Mouse (Mus musculus): ENCODE data around the gene Tmem123.

Gene Tmem123

DNA sequence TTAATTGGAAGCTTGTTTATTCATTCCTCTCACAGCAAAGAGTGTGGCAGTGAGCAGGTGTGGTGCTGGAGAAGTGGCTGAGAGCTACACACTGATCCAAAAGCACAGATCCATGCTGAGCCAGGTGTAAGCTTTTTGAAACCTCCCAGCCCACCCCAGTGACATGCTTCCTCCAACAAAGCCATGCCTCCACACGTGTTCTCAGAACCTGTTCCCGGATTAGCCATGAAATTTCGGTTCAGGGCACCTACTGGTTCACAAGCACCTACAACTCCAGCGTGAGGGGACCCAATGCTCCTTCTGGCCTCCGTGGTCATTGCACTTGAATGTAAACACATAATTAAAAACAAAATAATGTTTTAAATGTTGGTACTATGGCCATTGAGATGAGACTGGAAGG, 9.8 kb downstream of the Tmem123 start:
- in situ Hi-C loops (cut with MboI, MseI): no loop called here

DNA sequence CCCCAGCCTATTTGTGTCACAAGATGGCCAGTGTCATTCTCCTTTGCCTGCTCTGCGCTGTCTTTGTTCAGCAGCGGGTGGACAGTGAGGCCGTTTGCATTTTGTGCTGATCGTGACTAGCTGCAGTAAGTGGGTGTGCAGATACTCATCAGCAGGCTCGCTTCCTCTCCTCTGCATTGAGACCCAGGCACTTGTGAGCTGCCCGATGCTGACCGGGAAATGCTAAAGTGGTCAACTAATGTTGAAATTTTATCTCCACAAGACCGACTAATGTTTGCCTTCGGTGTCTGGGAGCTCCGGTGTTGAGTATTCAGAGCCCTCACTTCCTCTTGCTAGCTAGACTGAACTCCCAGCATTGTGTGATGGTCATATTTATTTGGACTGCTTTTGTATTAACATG, 10.7 kb downstream of the Tmem123 start:
- in situ Hi-C loops (cut with MboI, MseI): no loop called here

DNA sequence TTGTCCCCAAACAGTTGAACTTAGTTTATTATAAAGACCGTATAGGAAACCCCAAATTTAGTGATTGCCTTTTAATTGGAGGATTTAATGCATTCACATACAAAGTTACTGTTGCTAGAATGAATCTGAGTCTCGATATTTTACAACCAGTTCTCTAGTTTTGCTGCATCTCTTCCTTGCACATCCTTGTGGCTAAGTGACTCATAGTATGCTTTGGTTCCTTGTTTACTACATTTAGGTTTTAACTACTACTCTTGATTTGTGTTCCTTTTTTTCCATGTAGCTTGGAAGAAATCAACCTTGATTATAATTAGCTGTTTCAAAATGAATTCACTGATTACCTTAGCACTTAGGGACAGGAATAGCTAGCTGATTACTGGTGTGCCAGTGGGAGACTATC, 11.2 kb downstream of the Tmem123 start:
- in situ Hi-C loops (cut with MboI, MseI): loop anchor here in 1 of 2 experiments (5.0 kb wide), 1 partner anchor 52 kb away; no protein-coding TSS in a partner anchor

DNA sequence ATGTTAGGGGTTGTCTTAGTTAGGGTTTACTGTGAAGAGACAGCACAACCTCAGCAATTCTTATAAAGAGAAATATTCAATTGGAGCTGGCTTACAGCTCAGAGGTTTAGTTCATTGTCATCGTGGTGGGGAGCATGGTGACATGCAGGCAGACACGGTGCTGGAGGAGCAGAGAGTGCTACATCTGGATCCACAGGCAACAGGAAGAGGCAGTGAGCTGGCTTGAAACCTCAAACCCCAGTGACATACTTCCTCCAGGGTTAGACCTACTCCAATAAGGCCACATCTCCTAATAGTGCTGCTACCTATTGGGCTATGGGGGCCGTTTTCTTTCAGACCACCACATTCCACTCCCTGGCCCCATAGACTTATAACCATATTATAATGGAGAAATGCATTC, 12.1 kb downstream of the Tmem123 start:
- in situ Hi-C loops (cut with MboI, MseI): loop anchor here in 1 of 2 experiments (5.0 kb wide), 1 partner anchor 51 kb away; no protein-coding TSS in a partner anchor

DNA sequence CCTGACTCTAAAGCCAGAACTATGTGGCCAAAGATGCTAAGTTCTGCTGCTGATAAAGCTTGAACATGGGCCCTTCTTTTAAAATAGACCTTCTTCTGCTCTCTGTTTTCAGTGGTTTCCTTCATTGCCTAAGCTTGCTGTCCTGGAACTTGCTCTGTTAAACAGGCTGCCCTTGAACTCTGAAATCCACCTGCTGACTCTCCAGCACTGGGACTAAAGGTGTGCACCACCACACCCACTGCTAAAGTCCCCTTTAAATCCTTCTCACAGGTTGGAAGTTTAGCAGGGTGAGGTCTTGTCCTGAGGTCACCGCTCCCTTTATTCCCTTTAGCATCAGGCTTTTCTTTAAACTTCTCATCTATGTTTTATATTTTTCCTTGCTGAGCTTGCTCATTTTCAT, 13.1 kb downstream of the Tmem123 start:
- in situ Hi-C loops (cut with MboI, MseI): loop anchor here in 1 of 2 experiments (5.0 kb wide), 1 partner anchor 50 kb away; no protein-coding TSS in a partner anchor

DNA sequence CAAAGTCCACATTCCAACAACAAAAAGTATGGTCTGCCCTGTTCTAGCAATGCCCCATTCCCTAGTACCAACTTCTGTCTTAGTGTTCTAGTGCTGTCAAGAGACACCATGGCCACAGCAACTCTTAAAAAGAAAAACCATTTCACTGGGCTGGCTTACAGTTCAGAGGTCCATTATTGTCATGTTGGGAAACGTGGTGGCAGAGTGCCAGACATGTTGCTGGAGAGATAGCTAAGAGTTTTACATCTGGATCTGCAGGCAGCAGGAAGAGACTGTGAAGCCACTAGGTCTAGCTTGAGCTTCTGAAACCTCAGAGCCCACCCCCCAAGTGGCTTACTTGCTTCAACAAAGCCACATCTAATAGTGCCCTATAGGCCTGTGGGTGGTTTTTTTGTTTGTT, 13.8 kb downstream of the Tmem123 start:
- in situ Hi-C loops (cut with MboI, MseI): loop anchor here in 1 of 2 experiments (5.0 kb wide), 1 partner anchor 50 kb away; no protein-coding TSS in a partner anchor

DNA sequence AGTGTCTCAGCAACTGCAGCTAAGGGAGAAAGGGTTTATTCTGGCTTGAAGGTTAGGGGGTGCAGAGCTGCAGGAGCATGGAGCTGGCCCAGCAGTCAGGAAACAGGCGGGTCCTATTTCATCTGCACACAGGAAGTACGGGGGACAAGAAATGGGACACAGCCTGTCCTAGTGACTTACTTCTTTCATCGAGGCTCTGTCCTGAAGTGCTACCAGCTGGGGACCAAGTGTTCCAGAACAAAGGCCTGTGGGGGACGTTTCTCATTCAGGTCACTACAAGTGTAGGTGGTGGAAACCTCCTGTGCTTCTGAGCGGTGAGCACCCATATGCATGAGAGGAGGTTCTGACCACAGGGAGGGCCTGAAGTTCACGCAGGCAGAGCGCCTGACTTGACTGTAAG, 14.9 kb downstream of the Tmem123 start:
- in situ Hi-C loops (cut with MboI, MseI): loop anchor here in 1 of 2 experiments (5.0 kb wide), 1 partner anchor 49 kb away; no protein-coding TSS in a partner anchor

DNA sequence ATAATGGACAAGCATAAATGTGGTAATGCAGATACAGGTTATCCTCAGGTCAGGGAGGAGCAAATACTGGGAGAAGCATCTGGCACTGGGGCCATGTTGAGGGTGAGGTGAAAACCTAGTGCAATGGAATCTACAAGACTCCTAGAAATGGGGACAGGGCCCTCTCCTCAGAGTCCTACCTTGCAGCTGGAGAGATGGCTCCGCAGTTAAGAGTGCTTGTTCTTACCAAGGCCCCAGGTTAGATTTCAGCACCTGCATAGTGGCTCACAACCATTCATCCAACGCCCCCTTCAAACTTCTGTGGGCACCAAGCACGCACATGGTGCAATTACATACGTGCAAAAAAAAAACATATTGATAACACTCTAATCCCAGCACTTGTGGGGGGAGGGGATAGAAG, 15.9 kb downstream of the Tmem123 start:
- in situ Hi-C loops (cut with MboI, MseI): loop anchor here in 1 of 2 experiments (5.0 kb wide), 1 partner anchor 48 kb away; no protein-coding TSS in a partner anchor

DNA sequence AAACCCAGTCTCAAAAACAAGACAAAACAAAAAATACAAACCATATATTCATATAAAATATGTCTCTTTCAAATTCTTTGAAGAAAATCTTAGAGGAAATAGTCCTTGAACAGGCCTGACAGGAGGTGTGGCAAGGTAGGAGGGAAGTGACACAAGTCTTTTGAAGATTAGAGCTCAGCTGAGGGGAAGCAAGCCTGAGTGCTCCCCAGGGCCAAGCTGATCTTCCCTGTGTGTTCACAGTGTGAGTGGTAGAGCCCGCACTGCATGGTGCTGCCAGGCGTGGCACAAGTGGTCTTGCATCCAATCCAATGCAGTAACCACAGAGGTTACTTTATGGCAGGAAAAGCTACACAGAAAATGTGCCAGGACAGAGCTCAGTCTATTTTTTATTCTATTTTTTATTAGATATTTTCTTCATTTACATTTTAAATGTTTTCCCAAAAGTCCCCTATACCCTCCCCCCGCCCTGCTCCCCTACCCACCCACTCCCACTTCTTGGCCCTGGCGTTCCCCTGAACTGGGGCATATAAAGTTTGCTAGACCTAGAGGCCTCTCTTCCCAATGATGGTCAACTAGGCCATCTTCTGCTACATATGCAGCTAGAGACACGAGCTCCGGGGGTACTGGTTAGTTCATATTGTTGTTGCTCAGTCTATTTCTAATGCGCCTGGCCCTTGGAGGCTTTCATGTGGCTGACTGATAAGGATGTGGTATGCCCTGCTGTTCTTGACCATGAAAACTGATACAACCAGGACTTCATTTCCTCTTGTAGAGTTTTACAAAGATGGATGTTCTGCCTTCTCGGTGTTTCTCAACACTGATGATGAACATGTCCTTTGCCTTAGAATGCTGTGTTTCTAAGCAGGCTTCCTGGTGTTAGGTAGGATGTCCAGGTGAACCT, 16.7 kb downstream of the Tmem123 start:
- in situ Hi-C loops (cut with MboI, MseI): no loop called here

DNA sequence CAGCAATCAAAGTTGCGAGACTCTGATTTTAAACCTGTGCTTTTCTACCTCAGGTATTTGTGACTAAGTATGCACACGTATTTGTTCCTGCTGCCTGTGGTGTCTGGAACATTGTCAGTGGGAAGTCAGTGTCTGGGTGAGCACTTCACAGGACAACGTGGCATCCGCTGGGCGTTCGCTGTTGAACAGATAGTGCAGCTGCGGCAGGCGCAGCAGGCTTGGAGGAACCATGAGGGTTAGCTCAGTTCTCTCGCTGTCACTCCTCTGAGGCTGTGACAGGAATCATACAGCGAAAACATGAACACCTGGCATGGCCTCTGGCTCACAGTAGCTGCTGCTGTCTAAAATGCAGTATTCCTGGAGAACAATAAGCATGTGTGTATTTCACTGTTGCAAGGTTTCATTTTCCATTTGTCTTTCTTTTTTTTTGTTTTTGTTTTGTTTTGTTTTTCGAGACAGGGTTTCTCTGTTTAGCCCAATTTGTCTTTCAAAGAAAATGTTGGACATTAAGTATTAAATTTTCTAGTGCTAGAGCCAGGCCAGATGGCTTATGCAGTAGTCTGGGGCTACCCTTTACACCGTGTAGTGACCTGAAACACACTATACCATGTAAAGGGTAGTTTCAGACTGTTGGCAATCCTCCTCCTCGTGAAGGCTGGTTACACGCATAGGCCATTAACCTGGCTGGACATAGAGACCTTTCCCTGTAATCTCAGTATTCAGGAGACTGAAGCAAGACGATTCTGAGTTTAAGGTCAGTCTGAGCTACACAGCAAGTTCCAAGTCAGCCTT, 20.2 kb downstream of the Tmem123 start:
- in situ Hi-C loops (cut with MboI, MseI): no loop called here

DNA sequence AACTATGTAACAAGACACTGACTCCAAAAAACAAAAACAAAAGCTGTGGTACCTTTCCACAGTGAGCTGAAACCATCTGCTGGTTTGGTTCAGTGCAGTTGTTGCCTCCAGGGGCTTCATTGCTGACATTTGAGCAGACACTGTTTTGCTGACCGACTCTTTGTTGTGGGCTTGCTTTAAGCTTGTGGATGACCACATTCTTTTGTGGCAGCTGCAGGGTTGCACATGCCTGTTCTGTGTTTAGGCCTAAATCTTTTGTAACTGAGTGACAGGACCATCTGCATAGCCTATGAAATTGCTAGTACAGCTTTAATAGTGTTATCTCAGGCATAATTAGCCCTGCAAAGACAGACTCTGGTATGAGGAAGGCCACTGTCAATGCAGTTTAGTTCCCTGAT, 20.8 kb downstream of the Tmem123 start:
- in situ Hi-C loops (cut with MboI, MseI): no loop called here

DNA sequence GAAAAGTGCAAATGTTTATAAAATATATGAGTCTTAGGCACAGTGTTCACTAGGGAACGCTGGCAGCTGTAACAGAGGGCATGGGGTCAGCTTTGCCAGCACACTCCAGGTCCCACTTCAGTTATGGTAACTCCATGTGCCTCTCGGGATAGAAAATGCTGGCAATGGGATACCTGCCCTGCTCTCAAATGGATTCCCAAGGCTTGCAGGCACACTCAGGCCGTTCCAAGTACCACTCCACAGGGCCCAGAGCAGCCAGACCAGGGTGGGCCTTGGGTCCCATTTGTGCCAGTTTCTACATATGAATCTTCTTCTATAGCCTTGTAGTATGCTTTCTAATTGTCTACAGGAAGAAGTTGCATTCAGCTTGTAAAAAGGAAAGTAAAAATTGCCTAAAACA, 21.6 kb downstream of the Tmem123 start:
- in situ Hi-C loops (cut with MboI, MseI): no loop called here

DNA sequence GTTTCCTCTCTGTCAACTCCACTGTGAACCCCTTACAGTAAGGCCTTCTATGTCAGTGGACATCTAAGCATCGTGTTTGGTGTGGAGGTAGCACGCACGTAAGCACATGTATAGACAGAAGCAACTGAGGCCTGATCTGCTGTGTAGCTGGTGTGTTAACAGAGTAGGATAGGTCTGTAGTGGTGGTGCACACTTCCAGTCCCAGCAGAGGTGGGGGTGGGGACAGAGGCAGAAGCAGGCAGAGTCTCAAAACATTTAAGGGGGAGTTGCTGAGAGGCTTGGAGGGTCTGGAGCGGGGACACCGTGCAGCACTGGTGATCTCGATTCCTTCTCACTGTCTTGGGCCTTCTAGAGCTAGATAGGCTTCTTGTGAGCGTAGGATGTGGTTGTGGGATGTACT, 22.2 kb downstream of the Tmem123 start:
- in situ Hi-C loops (cut with MboI, MseI): no loop called here

DNA sequence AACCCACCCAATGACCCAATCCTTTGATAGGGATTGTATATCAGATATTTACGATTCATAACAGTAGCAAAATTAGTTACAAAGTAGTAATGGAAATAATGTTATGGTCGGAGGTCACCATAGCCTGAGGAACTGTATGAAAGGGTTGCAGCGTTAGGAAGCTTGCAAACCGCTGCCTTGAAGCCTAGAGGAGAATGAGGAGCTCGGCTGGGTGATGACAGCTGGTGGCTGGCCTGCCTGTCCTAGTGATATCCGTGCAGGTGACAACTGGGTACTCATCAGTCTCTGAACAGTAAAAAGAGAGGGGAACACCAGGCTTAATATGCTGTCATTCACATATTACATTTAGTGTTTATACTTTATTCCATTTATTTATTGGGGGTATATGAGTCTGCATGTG, 24.6 kb downstream of the Tmem123 start:
- in situ Hi-C loops (cut with MboI, MseI): no loop called here

DNA sequence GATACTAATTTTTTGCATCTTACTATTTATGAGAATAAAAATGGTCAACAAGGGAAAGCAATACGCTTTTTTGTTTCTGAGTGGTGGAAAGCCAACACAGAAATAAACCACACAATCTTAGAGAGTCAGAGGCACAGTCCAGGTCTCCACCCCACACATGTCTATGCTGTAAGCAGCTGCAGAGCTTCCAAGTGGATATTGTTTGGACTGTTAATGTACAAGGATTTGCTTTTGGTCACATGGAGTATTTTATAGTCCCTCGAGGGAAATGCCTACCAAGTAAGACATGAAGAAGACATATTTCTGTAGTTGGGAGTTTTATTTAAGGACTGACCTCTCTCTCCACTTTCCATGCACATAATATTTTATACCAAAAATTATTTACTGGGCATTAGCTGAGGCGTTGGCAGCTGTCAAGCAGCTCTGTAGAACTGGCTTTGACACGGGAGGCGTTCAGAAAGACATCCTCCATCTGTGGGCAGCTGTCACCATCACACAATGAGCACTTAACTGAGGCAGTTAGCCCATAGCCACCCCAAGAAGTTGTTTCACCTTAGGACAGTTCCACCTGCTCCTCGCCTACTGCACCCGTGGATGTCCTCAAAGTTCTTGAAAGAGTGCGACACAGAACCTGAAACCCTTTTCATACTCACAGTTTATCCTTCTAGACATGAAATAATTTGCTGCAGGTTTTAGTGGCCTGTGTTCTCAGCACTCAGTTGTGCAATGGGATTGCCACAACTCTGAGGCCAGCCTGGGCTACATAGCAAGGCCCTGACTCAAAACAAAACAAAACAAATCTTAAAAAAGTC, 26.1 kb downstream of the Tmem123 start:
- in situ Hi-C loops (cut with MboI, MseI): no loop called here

DNA sequence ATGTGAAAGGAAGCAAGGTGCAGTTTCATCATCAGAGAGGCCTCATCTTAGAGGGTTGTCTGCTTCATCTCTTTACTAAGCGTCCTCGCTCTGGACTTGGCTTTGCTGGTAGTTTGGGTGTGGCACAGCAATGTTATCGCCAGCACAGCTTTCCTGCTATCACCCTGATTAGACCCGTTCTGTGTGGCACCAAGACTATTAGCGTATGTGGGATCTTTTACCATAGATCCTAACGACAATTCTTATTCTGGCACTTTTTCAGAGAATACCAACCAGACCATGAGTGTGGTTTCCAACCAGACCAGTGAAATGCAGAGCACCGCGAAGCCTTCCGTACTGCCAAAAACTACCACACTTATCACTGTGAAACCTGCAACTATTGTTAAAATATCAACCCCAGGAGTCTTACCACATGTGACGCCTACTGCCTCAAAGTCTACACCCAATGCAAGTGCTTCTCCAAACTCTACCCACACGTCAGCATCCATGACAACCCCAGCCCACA, 26.8 kb downstream of the Tmem123 start:
- in situ Hi-C loops (cut with MboI, MseI): no loop called here

DNA sequence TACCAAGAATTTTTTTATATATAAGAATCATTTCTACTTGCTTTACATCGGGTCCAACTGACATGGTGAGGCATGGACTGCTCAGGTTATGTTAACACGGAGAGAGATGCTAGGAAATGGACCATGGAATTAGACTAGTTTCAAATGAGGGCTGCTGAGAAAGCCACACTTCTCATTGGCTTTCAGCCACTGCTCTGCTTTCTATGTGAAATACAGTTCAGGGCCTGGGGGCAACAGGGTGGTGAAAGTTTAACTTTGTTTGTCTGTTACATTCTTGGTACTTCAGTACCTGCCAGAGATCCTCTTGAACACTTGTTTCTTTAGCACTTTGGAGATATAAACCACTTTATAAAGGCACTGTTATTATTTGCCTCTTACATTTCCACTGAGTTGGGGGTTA, 29.7 kb downstream of the Tmem123 start:
- in situ Hi-C loops (cut with MboI, MseI): no loop called here

DNA sequence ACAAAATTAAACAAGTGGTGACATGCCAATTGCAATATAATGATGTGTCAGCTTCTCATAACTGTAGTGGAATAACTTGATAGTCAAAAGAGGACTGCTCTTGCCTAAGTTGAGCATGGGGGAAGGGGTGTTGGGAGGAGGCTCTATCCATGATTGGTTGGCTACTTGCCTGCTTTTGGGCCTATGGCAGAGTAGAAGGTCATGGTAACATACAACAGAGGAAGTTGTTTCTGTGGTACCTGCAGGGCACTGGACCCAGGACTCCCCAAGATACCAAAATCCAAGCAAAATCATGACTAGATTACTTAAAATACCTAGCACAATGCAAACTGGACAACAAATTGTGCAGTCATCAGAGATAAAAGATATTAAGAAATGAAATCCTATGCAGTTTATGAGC, 31.7 kb downstream of the Tmem123 start:
- in situ Hi-C loops (cut with MboI, MseI): no loop called here

DNA sequence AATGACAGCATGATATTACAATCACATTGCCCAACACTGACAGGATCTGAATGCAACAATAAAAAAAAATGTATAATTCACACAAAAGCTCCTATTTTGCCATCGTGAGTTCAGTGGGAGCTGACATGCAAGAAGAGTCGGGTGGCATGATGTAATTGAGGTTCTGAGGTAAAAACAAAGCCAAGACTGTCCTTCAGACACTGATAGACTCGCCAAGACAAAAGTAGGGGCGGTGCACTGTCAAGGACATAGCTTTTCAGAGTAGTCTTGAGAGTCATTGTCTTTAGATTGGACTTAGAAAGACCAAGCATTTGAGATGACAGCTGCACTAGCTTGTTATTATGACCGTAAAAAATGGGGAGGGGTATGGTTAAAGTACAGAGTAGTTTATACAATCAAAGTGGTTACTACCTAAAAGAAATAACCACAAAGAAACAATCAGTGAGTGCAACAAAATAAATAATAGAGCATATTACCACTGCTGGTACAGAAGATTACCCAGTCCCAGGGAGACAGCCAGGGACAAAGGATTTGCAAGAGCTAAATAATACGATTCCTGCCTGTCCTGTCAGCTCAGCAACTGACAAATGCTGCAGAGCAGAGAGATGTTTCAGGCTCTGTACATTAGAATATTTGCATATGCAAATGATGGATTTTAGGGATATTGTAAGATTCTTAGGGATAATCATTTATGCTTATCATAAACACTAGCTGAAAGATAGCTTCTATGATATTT, 32.5 kb downstream of the Tmem123 start:
- in situ Hi-C loops (cut with MboI, MseI): no loop called here

DNA sequence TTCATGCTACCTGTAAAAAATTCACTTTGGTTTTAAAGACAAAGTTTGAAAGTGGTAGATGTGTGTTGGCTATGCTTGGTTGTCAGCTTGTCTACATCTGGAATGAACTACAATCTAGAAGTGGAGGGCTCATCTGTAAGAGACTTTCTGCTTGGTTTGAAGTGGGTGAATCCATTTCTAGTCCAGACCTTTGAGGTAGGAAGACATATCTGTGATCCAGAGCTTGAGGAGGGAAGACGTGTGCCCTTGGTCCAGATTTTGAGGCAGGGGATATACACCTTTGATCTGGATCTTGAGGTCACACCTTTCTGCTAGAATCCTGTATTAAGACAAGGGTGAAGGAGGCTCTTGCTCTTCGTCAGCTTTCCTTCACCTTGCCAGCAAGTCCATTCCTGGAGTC, 33.7 kb downstream of the Tmem123 start:
- in situ Hi-C loops (cut with MboI, MseI): no loop called here

DNA sequence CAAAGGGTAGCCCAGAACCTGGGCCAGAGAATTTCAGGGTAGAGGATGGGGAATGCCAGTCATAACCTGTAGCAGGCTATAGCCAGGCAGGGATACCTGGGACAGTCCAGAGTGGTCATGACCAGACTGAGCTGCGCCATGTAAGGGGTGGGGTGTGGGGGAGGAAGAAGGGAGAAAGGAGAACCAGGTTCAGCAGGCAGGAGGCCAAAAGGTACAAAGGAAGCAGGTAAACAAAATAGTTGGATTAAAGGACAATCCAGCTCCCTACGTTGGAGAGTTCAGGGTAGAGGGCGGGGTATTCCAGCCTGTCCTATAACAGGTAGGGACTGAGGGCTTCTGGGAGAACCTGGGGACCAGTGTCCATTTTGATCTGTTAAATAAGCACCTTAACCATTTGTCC, 34.7 kb downstream of the Tmem123 start:
- in situ Hi-C loops (cut with MboI, MseI): no loop called here
